Mouse (Mus musculus) lung, postnatal 14 days (tissue): ENCODE data around the gene Gm20390.
A peak's percentile ranks its signal among the peaks of the same experiment; 100 is the strongest.

Experiments
- DNase-seq: peaks from one replicate; pipeline ENCODE4 v3.0.0; 2021

The Gm20390 gene

DNA sequence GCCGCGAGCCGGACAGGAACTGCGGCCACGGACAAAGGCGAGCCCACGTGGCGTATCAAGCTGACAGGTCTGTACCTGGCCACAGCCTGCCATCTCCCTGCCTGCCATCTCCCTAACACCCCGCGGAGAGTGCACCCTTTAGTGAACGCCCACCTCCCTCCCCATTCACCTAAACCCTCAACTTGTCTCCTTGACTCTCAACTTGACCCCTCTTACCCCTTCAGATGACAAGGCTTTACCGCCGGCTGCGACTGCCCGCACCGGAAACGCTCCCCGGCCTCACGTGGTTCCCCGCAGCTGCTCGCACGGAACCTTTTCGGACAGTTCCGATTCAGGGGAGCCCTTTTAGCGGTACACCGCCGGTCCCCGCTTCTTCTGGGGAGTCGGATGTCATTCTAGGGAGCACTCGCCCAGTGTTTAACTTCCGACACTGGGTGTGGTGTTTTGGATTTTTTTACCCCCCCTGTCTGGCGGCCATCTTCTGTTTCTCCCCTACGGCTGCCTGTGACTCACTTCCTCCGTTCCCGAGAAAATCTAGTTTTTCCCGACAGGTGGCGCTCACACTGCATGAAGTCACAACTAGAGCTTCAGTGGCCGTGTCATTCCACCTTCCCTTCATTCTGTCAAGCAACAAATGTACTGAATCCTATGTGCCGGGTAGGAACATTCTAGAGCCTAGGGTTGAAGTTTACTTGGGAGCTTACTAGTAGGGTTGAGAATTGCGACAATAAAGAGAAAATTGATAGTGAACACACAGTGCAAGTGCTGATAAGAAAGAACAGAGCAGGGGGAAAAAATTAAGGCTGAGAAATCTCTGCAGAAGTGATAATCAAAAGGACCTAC is at the start of gene Gm20390, which contains the start of gene Nme1:
TSS of gene Gm20390 (minus strand) at position 289 of the 843 bp plus-strand sequence.
TSS of gene Nme1 (minus strand) at position 517 of the 843 bp plus-strand sequence.
- peak; percentile 98 for DNase-seq

- no peak for DNase-seq
Measured at GRCm38 (mm10) chr11:94003346-94003745, 35.3 kb upstream of the Gm20390 start.

- DNase-seq = no peak
Measured at GRCm38 (mm10) chr11:93999276-93999675, 31.2 kb upstream of the Gm20390 start.

GRCm38 (mm10) chr11:93997141-93997775 is 29.2 kb upstream of the Gm20390 start:
- peak; percentile 66 for DNase-seq

GRCm38 (mm10) chr11:93996306-93997140 is 28.4 kb upstream of the Gm20390 start:
- peak; percentile 42 for DNase-seq

DNA sequence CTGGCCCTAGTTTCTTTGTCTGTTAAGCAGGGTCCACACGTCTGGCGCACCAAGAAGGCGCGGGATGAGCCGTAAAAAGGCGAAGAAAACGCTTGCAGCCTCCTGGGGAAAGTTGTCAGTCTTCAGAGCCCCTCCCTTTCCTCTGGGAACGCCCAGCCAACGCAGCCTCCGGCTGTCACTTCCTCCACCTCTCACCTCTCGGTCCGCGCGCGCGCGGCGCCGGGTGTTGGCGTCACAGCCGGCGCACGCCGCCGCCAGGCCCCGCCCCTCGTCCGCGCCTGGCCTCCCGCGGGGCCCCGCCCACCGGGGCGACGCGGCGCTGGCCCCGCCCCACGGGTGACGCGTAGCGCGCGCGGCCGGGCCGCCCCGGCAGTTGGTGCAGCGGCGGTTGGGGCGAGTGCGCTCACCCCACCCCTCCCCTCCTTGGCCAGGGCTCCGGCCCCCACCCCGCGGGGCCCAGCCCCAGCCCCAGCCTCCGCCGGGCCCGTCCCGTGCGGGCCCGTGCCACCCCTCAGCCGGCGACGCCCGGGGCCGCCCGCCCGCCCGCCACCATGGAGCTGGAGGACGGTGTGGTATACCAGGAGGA is 27.7 kb upstream of the Gm20390 start, which contains the start of gene Spag9:
TSS of gene Spag9 (plus strand) at position 372 of the 586 bp plus-strand sequence.
- peak; percentile 93 for DNase-seq

DNA sequence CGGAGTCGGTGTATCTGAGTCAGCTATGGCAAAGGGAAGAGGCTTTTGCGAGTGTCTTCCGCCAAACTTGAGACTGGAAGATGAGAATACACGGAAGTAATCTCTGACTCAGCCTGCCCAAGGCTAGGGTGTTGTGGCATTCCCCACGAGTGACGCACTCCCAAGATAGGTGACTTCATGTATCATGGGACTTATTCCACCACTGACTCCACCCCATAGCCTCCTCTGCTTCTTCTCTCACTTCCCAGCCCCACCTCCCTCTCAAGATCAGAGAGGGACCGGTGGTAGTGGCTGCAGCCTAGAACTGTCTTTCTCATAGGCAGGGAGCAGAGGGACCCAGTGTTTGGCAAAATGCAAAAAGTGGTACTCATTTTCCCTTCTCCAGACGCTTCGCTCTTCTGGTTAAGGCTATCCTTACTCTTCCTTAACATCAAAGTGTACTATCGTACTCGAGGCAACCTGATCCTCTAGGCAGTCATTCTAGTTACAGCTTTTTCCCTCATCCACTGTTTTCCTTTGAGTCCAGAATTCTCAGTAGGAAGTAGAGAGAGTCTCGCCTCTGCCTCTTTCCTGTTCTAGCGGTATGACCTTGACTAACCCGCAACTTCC is 27.1 kb upstream of the Gm20390 start:
- peak; percentile 83 for DNase-seq

DNA sequence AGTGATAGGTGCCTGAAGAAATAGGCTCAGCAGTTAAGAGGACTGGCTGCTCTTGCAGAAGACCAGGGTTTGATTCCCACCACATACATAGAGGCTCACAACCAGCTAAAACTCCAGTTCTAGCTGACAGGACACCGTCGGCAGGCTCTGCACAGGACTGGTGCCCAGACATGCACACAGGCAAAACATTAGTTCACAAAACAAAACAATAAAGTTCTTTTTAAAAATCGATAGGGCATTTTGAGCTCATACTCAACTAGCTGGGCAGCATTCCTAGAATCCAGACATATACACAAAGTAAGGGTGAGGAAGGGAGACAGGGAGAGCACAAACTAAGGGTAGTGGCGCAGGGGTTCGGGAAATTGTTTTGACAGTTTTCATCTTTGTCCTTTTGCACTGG is 26.4 kb upstream of the Gm20390 start:
- no peak for DNase-seq

- DNase-seq = peak; percentile 29
Measured at GRCm38 (mm10) chr11:93988328-93989062, 20.4 kb upstream of the Gm20390 start.

GRCm38 (mm10) chr11:93987625-93988327 is 19.7 kb upstream of the Gm20390 start:
- no peak for DNase-seq

DNA sequence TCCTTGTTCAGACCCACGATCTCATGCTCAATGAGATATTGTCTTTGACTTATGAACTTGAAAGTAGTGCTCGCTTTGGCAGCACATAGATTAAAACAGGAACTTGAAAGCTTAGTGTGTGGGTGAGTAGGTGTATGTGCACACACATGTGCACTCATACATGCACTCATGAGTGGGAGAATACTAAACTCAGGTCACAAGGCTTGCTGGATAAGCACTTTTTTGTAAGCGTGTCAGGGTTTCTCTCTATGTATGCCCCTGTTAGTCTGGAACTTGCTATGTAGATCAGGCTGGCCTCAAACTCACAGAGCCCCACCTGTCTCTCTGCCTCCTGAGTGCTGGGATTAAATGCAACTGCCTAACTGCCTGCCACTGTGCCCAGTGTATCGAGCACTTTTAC is 18.9 kb upstream of the Gm20390 start:
- no peak for DNase-seq

DNA sequence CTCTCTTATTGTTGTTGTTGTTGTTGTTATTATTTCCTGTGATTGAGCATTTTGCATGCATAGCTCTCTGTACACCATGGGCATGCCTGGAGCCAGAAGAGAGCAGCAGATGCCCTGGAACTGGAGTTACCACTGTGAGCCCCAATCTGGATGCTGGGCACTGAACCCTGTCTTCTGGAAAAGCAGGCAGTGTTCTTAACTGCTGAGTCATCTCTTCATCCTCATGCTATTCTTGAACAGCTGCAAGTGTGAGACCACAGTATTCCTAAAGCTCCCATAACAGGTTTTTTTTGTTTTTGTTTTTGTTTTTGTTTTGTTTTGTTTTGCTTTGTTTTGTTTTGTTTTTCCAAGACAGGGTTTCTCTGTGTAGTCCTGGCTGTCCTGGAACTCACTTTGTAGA is 18.2 kb upstream of the Gm20390 start:
- DNase-seq = no peak

DNA sequence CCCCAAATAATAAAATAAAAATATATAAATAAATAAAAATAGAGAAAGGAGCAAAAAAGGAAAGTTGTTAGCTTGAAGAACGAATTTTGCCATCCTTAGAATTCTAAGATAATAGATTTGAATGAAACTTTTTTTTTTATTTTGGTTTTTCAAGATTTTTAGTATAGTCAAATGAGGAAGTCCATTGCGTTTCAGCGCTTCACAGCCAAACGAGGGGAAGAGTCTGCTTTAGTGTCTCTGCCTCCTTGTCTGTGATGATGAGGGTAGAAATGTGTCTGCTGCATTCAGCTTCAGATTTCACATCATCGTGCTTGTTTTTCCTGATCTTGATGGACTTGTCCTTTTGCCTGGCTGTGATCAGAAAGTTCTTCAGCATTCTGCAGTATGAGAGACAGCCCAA is 17.2 kb upstream of the Gm20390 start:
- DNase-seq = no peak

DNA sequence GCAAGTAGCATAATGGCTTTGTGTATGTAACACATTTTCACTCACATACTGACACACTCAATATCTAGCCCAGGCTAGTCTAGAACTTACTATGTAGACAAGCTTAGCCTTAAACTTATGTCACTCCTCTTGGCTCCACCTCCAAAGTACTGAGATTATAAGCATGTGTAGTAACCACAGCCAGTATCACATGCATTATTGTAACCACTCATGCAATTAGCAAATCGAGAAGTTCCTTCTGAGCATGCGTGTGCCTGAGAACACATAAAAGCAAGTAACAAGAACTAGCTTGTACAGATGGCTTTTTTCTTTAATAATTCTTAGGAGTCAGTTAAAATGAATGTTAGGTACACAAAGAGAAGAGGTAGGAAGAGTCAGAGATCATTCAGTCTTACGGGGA is 16.5 kb upstream of the Gm20390 start:
- DNase-seq = no peak

GRCm38 (mm10) chr11:93979502-93980049 is 11.5 kb upstream of the Gm20390 start:
- DNase-seq = no peak

DNA sequence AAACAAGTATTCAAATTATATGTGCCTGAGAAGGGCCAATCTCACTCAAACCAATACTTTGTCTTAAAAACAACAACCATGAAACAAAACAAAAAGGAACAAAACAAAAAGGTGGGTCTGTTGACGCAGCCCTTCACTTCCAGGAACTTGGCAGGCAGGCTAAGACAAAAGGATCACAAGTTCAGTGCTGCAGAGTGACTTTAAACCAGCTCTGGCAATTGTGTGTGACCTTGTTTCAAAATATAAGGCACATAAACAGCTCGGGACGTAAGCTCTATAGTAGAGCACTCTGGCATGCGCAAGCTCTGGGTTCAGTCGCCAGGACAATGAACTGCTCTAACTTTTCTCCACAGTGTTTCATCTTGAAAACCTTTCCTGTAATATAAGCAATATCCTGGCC is 4.9 kb upstream of the Gm20390 start:
- DNase-seq = no peak

DNA sequence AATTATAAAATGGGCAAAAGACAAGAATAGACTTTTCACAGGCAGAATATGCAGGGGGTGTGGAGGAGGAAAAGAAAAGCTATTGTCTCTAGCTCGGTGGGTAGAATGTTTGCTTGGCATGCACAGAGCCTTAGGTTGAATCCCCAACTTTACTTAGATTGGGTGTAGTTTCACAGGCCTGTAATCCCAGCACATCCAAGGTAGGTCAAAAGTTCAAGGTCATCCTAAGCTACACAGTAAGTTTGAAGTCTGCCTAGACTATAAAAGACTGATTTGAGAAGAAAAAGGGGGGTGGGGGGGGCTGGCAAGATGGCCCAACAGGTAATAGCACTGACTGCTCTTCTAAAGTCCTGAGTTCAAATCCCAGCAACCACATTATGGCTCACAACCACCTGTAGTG is 1.7 kb upstream of the Gm20390 start:
- DNase-seq = no peak

DNA sequence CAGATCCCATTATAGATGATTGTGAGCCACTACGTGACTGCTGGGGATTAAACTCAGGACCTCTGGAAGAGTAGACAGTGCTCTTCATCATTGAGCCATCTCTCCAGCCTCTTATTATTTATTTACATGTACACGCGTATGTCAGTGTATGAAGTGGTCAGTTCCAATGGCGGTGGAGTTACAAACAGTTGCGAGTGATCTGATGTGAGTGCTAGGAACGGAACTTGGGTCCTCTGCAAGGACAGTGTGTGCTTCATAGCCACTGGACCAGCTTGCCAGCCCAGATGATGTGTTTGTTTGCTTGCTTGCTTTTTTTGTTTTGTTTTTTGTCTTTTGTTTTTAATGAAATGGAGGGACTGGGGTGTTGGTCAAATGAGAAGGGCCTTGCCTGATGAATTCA is 1.1 kb upstream of the Gm20390 start:
- DNase-seq = no peak

DNA sequence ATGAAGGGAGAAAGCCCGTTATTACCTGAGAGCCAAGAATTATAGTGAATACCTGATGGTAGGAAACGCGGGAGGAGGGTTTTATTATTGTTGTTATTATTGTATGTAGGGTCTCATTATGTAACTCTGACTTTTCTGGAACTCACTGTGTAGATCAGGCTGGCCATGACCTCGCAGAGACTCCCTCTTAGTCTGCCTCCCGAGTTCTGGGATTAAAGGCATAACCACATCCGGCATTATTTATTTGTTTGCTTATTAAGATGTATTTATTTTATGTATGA is 695 bp upstream of the Gm20390 start:
- no peak for DNase-seq

DNA sequence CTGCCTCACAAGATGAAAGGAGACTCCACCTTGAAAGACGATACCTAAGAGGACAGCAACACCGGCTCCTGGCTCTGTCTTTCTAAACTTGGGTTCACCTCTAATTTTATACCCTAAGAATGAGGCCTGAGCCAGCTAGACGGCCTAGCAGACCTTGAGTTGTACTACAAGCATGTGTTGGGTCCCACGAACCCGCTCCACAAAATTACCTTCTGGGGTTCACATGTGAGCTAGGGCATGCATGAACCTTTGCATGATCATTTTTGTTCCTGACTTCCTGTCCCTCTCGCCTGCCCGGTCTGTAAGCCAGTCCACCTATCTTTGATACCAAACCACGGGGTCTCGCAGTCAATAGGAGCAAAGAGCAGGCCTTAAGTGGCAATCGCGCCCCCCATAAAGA is 712 bp downstream of the Gm20390 start:
- DNase-seq = no peak

- no peak for DNase-seq
Measured at GRCm38 (mm10) chr11:93965391-93965790, 2.7 kb downstream of the Gm20390 start.
